Mouse (Mus musculus): ENCODE measurements around the gene Gmeb1. TPM values are rescaled to one million over a fixed set of nuclear protein-coding genes. Genes with fewer than 3 reads are reported as not detected.
"Not testable (repeated sequence)": the region's sequence is repeated elsewhere in the genome, so short reads cannot be mapped to it uniquely, and the experiment has no call there.

The Gmeb1 gene
- polyA plus RNA-seq, 1 experiment from 2014 or later: 55.3 TPM

GRCm38 (mm10) chr4:132241208-132241607 lies 20.2 kb downstream of the Gmeb1 start:
- WGBS: 92% methylated on average over 3 of the region's 3 CpGs
- ATAC-seq: no peak
- Histone ChIP-seq H3K27ac (ENCODE audit: low read length) (no peak overlapping the region), H3K9ac (replicated peaks; ENCODE audit: low read depth, low read length) (no peak overlapping the region), H3K4me3 (replicated peaks; ENCODE audit: low read length) (no peak overlapping the region), H3K4me1 (replicated peaks; ENCODE audit: control insufficient read depth, insufficient read depth, low read length) (no peaks in the 10 kb centered on the region), H3K4me2 (ENCODE audit: low read length) (no peak overlapping the region), H3K27me3 (replicated peaks; ENCODE audit: control insufficient read depth, insufficient read depth, low read length) (no peaks in the 10 kb centered on the region), H3K36me3 (ENCODE audit: control insufficient read depth, insufficient read depth) (peaks cover 20% of the 10 kb centered on the region), H3K9me3 (ENCODE audit: control insufficient read depth, low read length) (no peaks in the 10 kb centered on the region)

- ATAC-seq: no peak
- Histone ChIP-seq H3K4me3 (replicated peaks; ENCODE audit: low read length) (no peak overlapping the region), H3K27ac (ENCODE audit: low read length) (no peak overlapping the region), H3K9ac (replicated peaks; ENCODE audit: low read depth, low read length) (no peak overlapping the region), H3K9me3 (ENCODE audit: control insufficient read depth, low read length) (no peaks in the 10 kb centered on the region), H3K36me3 (ENCODE audit: control insufficient read depth, insufficient read depth) (peaks cover 19% of the 10 kb centered on the region), H3K27me3 (replicated peaks; ENCODE audit: control insufficient read depth, insufficient read depth, low read length) (no peaks in the 10 kb centered on the region), H3K4me2 (ENCODE audit: low read length) (no peak overlapping the region), H3K4me1 (replicated peaks; ENCODE audit: control insufficient read depth, insufficient read depth, low read length) (no peaks in the 10 kb centered on the region)
- 94% methylated on average over 3 of the region's 3 CpGs for WGBS
Measured at GRCm38 (mm10) chr4:132240367-132240766, 21.0 kb downstream of the Gmeb1 start.

DNA sequence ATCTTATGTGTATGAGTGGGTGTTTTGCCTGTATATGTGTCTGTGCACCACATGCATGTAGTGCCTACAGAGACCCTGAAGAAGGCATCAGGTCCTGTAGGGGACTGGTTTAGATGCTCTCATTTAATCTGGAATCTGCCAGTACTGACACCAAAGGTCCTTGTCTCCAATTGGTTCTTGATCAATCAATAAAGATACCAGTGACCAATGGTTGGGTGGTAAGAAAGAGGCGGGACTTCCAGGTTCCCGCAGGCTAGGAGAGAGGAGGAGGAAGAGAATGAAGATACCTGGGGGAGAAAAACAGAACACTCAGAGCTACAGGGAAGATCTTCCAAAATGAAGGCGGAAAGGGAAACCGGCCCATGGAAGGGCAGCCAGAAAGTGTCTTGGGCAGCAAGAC lies 23.0 kb downstream of the Gmeb1 start:
- Histone ChIP-seq H3K9ac (replicated peaks; ENCODE audit: low read depth, low read length) (no peak overlapping the region), H3K27ac (ENCODE audit: low read length) (no peak overlapping the region), H3K36me3 (ENCODE audit: control insufficient read depth, insufficient read depth) (peaks cover 19% of the 10 kb centered on the region), H3K27me3 (replicated peaks; ENCODE audit: control insufficient read depth, insufficient read depth, low read length) (no peaks in the 10 kb centered on the region), H3K4me1 (replicated peaks; ENCODE audit: control insufficient read depth, insufficient read depth, low read length) (no peaks in the 10 kb centered on the region), H3K4me3 (replicated peaks; ENCODE audit: low read length) (no peak overlapping the region), H3K4me2 (ENCODE audit: low read length) (no peak overlapping the region), H3K9me3 (ENCODE audit: control insufficient read depth, low read length) (no peaks in the 10 kb centered on the region)
- WGBS: 96% methylated on average over 4 of the region's 4 CpGs
- no peak for ATAC-seq

DNA sequence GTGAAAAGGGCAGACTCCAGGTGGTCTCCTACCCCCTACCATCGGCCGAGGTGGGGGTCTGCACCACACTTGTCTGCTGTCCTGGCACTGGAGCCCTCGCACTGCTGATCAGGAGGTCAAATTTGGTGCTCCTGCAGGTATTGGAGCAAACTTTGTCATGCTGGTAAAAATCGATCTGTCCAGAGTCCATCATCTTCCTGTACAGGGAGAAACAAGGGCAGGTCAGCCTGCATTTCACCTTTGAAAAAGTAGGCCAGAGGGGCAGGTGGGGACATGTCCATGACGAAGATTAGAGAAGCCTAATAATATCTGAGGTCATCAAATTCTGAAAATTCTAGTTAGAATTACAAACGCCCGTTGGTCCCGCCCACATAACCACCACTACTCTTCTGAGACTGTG lies 26.7 kb downstream of the Gmeb1 start:
- Histone ChIP-seq H3K4me1 (replicated peaks; ENCODE audit: control insufficient read depth, insufficient read depth, low read length) (no peaks in the 10 kb centered on the region), H3K27me3 (replicated peaks; ENCODE audit: control insufficient read depth, insufficient read depth, low read length) (no peaks in the 10 kb centered on the region), H3K9ac (replicated peaks; ENCODE audit: low read depth, low read length) (no peak overlapping the region), H3K36me3 (ENCODE audit: control insufficient read depth, insufficient read depth) (peaks cover 18% of the 10 kb centered on the region), H3K4me3 (replicated peaks; ENCODE audit: low read length) (no peak overlapping the region), H3K9me3 (ENCODE audit: control insufficient read depth, low read length) (no peaks in the 10 kb centered on the region), H3K4me2 (ENCODE audit: low read length) (no peak overlapping the region), H3K27ac (ENCODE audit: low read length) (no peak overlapping the region)
- no peak for ATAC-seq
- 96% methylated on average over 8 of the region's 8 CpGs for WGBS

GRCm38 (mm10) chr4:132230422-132230821 lies 31.0 kb downstream of the Gmeb1 start:
- Histone ChIP-seq H3K4me1 (replicated peaks; ENCODE audit: control insufficient read depth, insufficient read depth, low read length) (no peaks in the 10 kb centered on the region), H3K4me3 (replicated peaks; ENCODE audit: low read length) (no peak overlapping the region), H3K36me3 (ENCODE audit: control insufficient read depth, insufficient read depth) (peaks cover 41% of the 10 kb centered on the region), H3K9me3 (ENCODE audit: control insufficient read depth, low read length) (no peaks in the 10 kb centered on the region), H3K4me2 (ENCODE audit: low read length) (no peak overlapping the region), H3K9ac (replicated peaks; ENCODE audit: low read depth, low read length) (no peak overlapping the region), H3K27ac (ENCODE audit: low read length) (no peak overlapping the region), H3K27me3 (replicated peaks; ENCODE audit: control insufficient read depth, insufficient read depth, low read length) (no peaks in the 10 kb centered on the region)
- WGBS: 96% methylated on average over 5 of the region's 5 CpGs
- ATAC-seq: no peak

DNA sequence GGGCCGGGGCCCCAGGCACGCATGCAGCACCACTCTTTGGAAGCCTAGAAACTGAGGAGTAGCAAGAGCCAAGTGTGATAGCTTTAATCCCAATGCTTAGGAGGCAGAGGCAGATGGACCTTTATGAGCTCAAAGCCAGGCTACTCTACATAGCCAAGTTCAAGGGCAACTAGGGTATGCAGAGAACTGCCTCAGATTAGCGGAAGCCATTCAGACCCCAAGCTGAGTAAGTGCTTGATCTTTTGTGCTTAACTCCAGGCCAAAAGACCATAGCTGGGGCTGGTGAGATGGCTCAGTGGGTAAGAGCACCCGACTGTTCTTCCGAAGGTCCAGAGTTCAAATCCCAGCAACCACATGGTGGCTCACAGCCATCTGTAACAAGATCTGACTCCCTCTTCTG lies 39.4 kb downstream of the Gmeb1 start:
- peaks cover 26% of the 10 kb centered on the region for H3K36me3 ChIP-seq (ENCODE audit: control insufficient read depth, insufficient read depth)
- 95% methylated on average over 5 of the region's 5 CpGs for WGBS
- not testable (repeated sequence) for H3K27ac ChIP-seq (ENCODE audit: low read length); H3K9ac ChIP-seq (replicated peaks; ENCODE audit: low read depth, low read length); ATAC-seq; H3K27me3 ChIP-seq (replicated peaks; ENCODE audit: control insufficient read depth, insufficient read depth, low read length); H3K9me3 ChIP-seq (ENCODE audit: control insufficient read depth, low read length); H3K4me3 ChIP-seq (replicated peaks; ENCODE audit: low read length); H3K4me2 ChIP-seq (ENCODE audit: low read length); H3K4me1 ChIP-seq (replicated peaks; ENCODE audit: control insufficient read depth, insufficient read depth, low read length)

GRCm38 (mm10) chr4:132218439-132218838 lies 43.0 kb downstream of the Gmeb1 start:
- H3K36me3 ChIP-seq (ENCODE audit: control insufficient read depth, insufficient read depth); H3K27ac ChIP-seq (ENCODE audit: low read length); H3K4me1 ChIP-seq (replicated peaks; ENCODE audit: control insufficient read depth, insufficient read depth, low read length); H3K9me3 ChIP-seq (ENCODE audit: control insufficient read depth, low read length); H3K4me3 ChIP-seq (replicated peaks; ENCODE audit: low read length); H3K27me3 ChIP-seq (replicated peaks; ENCODE audit: control insufficient read depth, insufficient read depth, low read length); H3K9ac ChIP-seq (replicated peaks; ENCODE audit: low read depth, low read length); H3K4me2 ChIP-seq (ENCODE audit: low read length); ATAC-seq: not testable (repeated sequence)
- WGBS: 79% methylated on average over 6 of the region's 6 CpGs

DNA sequence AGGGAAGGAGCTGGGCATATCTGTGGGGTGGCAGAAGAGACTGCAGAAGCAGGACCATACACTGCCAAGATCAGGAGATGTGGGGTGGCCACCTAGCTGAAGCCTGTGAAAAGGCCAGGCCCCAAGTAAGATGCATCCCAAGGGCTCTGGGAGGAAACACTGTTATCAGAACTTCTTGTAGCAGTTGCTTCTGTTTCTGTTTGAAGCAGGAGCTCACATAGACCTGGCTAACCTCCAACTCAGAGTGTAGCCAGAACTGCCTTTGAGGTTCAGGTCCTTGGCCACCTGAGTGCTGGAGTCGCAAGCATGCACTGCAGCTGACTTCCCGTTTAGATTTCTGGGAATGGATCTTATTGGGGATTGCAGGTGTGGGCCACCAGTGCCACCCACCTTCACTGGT lies 43.6 kb downstream of the Gmeb1 start:
- no peak overlapping the region for H3K4me2 ChIP-seq (ENCODE audit: low read length)
- WGBS: 77% methylated on average over 2 of the region's 2 CpGs
- no peaks in the 10 kb centered on the region for H3K27me3 ChIP-seq (replicated peaks; ENCODE audit: control insufficient read depth, insufficient read depth, low read length)
- no peak overlapping the region for H3K9ac ChIP-seq (replicated peaks; ENCODE audit: low read depth, low read length)
- no peak for ATAC-seq
- 0 out of 2 replicates have a peak, but pooled peaks cover 5% of the 10 kb centered on the region for H3K36me3 ChIP-seq (ENCODE audit: control insufficient read depth, insufficient read depth)
- H3K4me1 ChIP-seq (replicated peaks; ENCODE audit: control insufficient read depth, insufficient read depth, low read length): no peaks in the 10 kb centered on the region
- no peak overlapping the region for H3K27ac ChIP-seq (ENCODE audit: low read length)
- H3K4me3 ChIP-seq (replicated peaks; ENCODE audit: low read length): no peak overlapping the region
- H3K9me3 ChIP-seq (ENCODE audit: control insufficient read depth, low read length): no peaks in the 10 kb centered on the region

DNA sequence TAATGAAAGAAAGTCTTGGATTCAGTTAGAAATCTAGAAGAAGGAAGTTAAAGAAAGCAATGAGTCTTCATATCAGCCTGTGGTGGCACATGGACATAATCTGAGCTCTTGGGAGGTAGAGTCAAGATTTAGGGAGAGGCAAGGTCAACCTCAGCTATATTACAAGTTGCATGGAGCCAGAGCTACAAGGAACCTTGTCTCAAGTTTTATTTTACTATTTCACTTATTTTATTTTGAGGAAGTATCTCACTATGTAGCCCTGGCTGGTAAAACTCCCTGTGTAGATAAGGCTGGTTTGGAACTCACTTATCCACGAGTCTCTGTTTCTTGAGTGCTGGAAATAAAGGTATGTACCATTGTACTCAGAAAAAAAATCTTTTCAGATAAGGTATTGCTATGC lies 44.8 kb downstream of the Gmeb1 start:
- H3K4me2 ChIP-seq (ENCODE audit: low read length): no peak overlapping the region
- no peak overlapping the region for H3K9ac ChIP-seq (replicated peaks; ENCODE audit: low read depth, low read length)
- H3K4me3 ChIP-seq (replicated peaks; ENCODE audit: low read length): no peak overlapping the region
- H3K27me3 ChIP-seq (replicated peaks; ENCODE audit: control insufficient read depth, insufficient read depth, low read length): no peaks in the 10 kb centered on the region
- peaks cover 3% of the 10 kb centered on the region for H3K4me1 ChIP-seq (replicated peaks; ENCODE audit: control insufficient read depth, insufficient read depth, low read length)
- H3K36me3 ChIP-seq (ENCODE audit: control insufficient read depth, insufficient read depth): no peaks in the 10 kb centered on the region
- H3K9me3 ChIP-seq (ENCODE audit: control insufficient read depth, low read length): no peaks in the 10 kb centered on the region
- WGBS: 77% methylated on average over 1 of the region's 1 CpGs
- no peak overlapping the region for H3K27ac ChIP-seq (ENCODE audit: low read length)
- ATAC-seq: no peak

- H3K4me1 ChIP-seq (replicated peaks; ENCODE audit: control insufficient read depth, insufficient read depth, low read length): peaks cover 12% of the 10 kb centered on the region
- H3K4me2 ChIP-seq (ENCODE audit: low read length): no peak overlapping the region
- ATAC-seq: no peak
- H3K9me3 ChIP-seq (ENCODE audit: control insufficient read depth, low read length): no peaks in the 10 kb centered on the region
- whole genome bisulfite sequencing: 73% methylated on average over 4 of the region's 4 CpGs
- peaks cover 3% of the 10 kb centered on the region; the same call in 1 of the 2 replicates for H3K36me3 ChIP-seq (ENCODE audit: control insufficient read depth, insufficient read depth)
- H3K9ac ChIP-seq (replicated peaks; ENCODE audit: low read depth, low read length): no peak overlapping the region
- no peak overlapping the region for H3K4me3 ChIP-seq (replicated peaks; ENCODE audit: low read length)
- no peaks in the 10 kb centered on the region for H3K27me3 ChIP-seq (replicated peaks; ENCODE audit: control insufficient read depth, insufficient read depth, low read length)
- no peak overlapping the region for H3K27ac ChIP-seq (ENCODE audit: low read length)
Measured at GRCm38 (mm10) chr4:132214847-132215246, 46.6 kb downstream of the Gmeb1 start.
